Mouse (Mus musculus): ENCODE measurements at regions not wholly inside any gene's neighbourhood (a gene's known extent, or its start where the extent isn't known, plus 50 kb on each side); places are given as distances from the start of the nearest gene placed in this dataset.

DNA sequence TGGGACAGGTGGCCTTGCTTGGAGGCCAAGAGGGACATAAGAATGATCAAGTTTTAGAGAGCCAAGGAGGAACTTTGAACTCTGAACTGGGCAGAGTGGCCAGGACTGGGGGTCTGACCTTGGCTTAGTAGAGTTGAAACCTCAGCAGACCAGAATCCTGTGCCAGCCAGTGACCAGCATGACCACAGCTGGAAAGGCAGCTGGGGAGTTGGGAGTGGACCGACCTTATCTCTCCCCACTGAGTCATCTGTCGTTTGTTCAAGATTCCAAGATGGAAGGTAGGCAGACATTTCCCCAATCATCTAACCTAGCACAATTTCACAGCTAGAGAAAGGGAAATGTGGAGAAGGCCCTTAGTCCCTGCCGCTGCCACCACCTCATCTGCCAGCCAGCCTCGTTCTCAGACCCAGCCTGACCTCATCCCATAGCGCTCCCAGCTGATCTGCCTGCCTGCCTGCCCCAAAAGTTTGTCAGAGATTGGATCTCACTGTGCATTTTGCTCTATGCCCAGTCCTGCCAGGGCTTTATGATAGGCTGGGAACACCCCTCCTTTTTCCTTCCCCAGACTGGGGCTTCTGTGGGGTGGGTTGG lies 53.1 kb upstream of the Btrc start:
- H3K27ac ChIP-seq, result peak overlapping the region; percentile 15; the same call in 1 of the 2 replicates
- no peaks in the 10 kb centered on the region for H3K9me3 ChIP-seq (replicated peaks)
- H3K36me3 ChIP-seq, result no peaks in the 10 kb centered on the region
- DNase-seq (ENCODE audit: low spot score), result no peak
- H3K4me3 ChIP-seq, result peak overlapping the region; percentile 40
- H3K4me1 ChIP-seq, result peaks cover 30% of the 10 kb centered on the region
- H3K27me3 ChIP-seq (ENCODE audit: low read depth, poor library complexity, severe bottlenecking), result peaks cover 80% of the 10 kb centered on the region
- WGBS, result 34% methylated on average over 5 of the region's 5 CpGs

DNA sequence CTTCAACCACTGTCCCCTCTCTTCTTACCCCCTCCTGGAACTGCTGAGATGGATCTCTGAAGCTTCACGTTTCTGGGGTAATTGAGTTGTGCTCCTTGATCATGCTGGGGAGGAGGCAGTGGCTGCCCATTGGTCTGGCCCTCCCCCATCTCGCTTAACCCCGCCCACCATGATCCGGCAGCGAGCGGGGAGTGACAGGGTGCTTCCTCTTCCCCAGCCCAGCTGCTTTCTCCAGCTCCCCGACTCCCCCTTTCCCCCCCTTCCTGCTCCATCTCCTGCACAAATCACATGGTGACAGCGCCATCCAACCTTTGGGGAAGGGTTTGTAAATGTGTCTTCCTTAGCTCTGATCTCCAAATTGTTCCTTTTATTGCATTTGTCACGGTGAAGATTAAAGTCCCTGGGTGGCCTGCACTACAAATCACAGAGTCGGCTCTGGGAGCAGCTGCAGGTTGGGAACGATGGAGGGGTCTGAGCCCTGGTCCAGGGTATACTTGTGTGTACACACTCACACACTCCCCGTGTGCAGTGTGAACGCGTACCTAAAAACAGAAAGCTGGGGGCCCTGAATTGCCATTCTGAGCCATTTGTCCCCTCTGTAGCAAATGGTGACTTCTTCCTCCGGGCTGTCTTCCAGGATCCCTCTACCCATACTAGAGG lies 52.5 kb upstream of the Btrc start:
- Histone ChIP-seq H3K27me3 (ENCODE audit: low read depth, poor library complexity, severe bottlenecking) (peaks cover 73% of the 10 kb centered on the region), H3K9me3 (replicated peaks) (no peaks in the 10 kb centered on the region), H3K4me3 (peak overlapping the region; percentile 40), H3K27ac (peak overlapping the region; percentile 15; the same call in 1 of the 2 replicates), H3K4me1 (peaks cover 30% of the 10 kb centered on the region), H3K36me3 (no peaks in the 10 kb centered on the region)
- peak; percentile 71 for DNase-seq (ENCODE audit: low spot score)
- WGBS, result 10% methylated on average over 15 of the region's 15 CpGs

DNA sequence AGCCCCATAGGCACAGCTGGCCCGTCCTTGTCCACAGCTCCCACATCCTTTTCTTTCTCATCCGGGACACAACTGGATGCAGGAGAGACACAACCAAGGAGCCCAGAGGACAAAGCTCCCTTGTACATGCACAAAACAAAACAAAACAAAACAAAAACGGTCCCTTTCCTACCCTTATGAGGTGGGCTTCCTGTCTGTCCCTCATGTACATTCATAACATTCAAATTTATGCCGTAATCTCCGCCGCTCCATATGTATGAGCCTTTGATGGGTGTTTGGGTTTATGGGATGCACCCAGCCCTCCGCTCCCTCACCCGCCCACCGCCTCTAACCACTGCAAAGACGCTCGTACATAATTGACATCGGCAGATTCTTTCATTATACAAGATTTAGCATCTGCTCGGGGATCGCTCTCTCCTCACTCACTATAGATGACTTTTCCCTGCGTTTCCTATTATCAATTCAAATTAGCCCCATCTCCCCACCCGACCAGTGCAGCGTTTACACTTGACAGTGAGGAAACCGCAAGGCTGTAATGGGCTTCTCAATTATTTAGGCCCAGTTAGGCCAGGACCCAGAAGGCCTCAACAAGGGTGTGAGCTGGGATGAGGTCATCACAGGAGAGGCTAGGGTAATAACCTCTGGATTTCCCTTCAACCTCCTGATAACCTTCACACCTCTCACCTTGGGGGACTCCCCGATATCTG lies 51.5 kb upstream of the Btrc start:
- no peaks in the 10 kb centered on the region for H3K9me3 ChIP-seq (replicated peaks)
- 71% methylated on average over 19 of the region's 19 CpGs for WGBS
- H3K27me3 ChIP-seq (ENCODE audit: low read depth, poor library complexity, severe bottlenecking), result peaks cover 64% of the 10 kb centered on the region
- no peaks in the 10 kb centered on the region for H3K36me3 ChIP-seq
- DNase-seq (ENCODE audit: low spot score), result no peak
- H3K4me3 ChIP-seq, result no peak overlapping the region
- H3K4me1 ChIP-seq, result peaks cover 31% of the 10 kb centered on the region
- no peak overlapping the region for H3K27ac ChIP-seq

DNA sequence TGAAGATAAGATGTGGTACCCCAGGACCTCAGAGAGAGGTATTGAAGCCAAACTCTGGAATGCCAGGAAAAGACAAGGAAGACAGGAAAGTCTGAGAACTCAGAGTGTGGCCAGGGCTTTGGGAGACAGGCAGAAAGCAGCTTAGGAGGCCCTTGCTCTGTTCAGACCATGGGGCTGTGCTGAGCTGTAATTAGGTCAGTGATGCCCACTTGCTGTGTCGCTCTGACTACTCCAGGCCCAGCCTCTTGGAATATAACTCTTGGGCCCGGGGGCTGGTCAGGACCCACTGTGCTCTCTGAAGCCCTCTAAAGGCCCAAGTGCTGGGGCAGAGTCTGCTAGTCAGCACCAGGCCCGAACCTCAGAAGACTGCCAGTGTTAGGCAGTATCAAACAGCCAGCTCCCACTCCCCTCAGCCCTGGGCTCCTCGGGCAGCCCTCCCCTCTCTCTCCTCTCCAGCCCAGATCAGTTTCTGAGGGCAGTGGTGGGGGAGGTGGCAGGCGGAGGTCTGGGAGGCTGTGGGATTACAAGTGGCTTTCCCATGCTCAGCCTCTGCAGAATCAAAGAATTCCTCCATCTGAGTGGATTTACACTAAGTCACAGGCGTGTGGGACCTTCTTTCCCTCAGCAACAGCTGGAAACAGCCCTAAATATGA lies 50.7 kb upstream of the Btrc start:
- WGBS, result 17% methylated on average over 6 of the region's 6 CpGs
- Histone ChIP-seq H3K27me3 (ENCODE audit: low read depth, poor library complexity, severe bottlenecking) (peaks cover 56% of the 10 kb centered on the region), H3K27ac (peak overlapping the region; percentile 61; the same call in 1 of the 2 replicates)

More for the DNA sequence above, 50.7 kb upstream of the Btrc start:
- Histone ChIP-seq H3K9me3 (replicated peaks) (no peaks in the 10 kb centered on the region), H3K36me3 (no peaks in the 10 kb centered on the region), H3K4me3 (no peak overlapping the region), H3K4me1 (peaks cover 40% of the 10 kb centered on the region)
- no peak for DNase-seq (ENCODE audit: low spot score)

All from limb, embryonic 10.5 days (tissue).